Mouse (Mus musculus) stomach, embryonic 15.5 days (tissue): ENCODE data around the gene Slc38a10. TPM values are rescaled to one million over a fixed set of nuclear protein-coding genes. Genes with fewer than 3 reads are reported as not detected.

Experiments used
- ATAC-seq: fragments of 200-750 bp; cut with Nextera tagmentation; 2 replicates; pipeline ENCODE4 v1.8.0; 2017; ENCODE audit warnings: low read depth, moderate number of reproducible peaks, moderate TSS enrichment; ENCODE audit not compliant: insufficient read depth, low FRiP score
- H3K27ac ChIP-seq: fragments of 300-500 bp; sonication (generic); 2 replicates; pipeline ENCODE4 v1.5.1; 2015; ENCODE audit warnings: mild to moderate bottlenecking, inconsistent platforms
- H3K27me3 ChIP-seq: fragments of 300-500 bp; sonication (generic); replicated peaks from 2 replicates; pipeline ENCODE4 v1.6.1; 2015; ENCODE audit warnings: inconsistent platforms
- H3K36me3 ChIP-seq: fragments of 300-500 bp; sonication (generic); 2 replicates; pipeline ENCODE4 v1.6.1; 2015; ENCODE audit warnings: inconsistent platforms
- H3K4me1 ChIP-seq: fragments of 300-500 bp; sonication (generic); 2 replicates; pipeline ENCODE4 v1.6.1; 2015; ENCODE audit warnings: inconsistent platforms
- H3K4me2 ChIP-seq: fragments of 300-500 bp; sonication (generic); 2 replicates; pipeline ENCODE4 v1.6.1; 2015; ENCODE audit warnings: mild to moderate bottlenecking, inconsistent platforms
- H3K4me3 ChIP-seq: fragments of 300-500 bp; sonication (generic); replicated peaks from 2 replicates; pipeline ENCODE4 v1.5.1; 2015; ENCODE audit warnings: inconsistent platforms
- H3K9ac ChIP-seq: fragments of 300-500 bp; sonication (generic); 2 replicates; pipeline ENCODE4 v1.6.1; 2015; ENCODE audit warnings: inconsistent platforms
- H3K9me3 ChIP-seq: fragments of 300-500 bp; sonication (generic); 2 replicates; pipeline ENCODE4 v1.6.1; 2016; ENCODE audit warnings: inconsistent platforms
- WGBS: fragments of 180-500 bp; shearing (Covaris S2); methylation state at CpG from one replicate; pipeline ENCODE4 v1.1.7; 2015; 5-methylcytosine and 5-hydroxymethylcytosine counted together
- polyA plus RNA-seq: library from polyadenylated mRNA; unstranded; fragments of >200 nt; fragmentation: Nextera tagmentation; extraction: Ambion mirVana; gene quantifications from 2 replicates; pipeline ENCODE4 v1.2.1, GENCODE M21; 2015

Gene Slc38a10
- polyA plus RNA-seq, 1 experiment from 2014 or later = 87.2 TPM

DNA sequence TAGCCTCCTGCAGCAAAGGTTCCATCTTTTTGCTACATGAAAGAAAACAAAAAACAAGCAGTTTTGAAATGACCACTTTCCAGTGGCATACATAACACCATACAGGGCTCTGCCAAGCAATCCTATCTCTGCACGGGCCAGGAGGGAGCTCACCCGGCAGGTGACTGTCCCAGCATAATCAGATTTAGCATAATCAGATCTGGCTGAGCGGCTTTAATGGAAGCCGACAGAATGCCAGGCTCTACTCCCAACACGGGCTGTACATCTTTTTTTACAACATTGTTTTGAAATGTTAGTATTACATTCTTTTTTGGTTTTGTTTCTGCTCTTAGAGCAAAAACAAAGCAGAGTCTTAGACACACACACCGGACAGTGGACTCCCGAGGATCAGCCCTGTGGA lies 21.9 kb downstream of the Slc38a10 start:
- Histone ChIP-seq H3K9me3 (no peaks in the 10 kb centered on the region), H3K4me1 (no peaks in the 10 kb centered on the region), H3K4me2 (no peak overlapping the region), H3K9ac (no peak overlapping the region), H3K27me3 (no peaks in the 10 kb centered on the region), H3K36me3 (peaks cover 41% of the 10 kb centered on the region), H3K27ac (no peak overlapping the region), H3K4me3 (no peak overlapping the region)
- 87% methylated on average over 7 of the region's 7 CpGs for WGBS
- ATAC-seq = no peak

DNA sequence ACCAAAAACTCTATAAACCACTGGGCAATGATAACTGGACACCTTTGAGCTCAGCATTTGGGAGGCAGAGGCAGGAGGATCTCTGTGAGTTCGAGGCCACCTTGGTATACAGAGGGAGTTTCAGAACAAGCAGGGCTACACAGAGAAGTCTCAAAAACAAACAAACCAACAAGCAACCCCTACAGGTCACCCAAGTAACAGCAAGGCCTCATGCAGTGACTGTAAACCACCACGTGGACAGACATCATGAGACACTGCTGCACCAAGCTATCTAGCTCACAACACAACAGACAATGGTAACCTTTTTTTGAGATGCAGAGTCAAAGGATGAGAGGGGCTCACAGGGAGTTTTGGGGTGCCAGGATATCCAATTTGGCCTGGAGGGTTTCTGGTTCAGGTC lies 24.3 kb downstream of the Slc38a10 start:
- H3K36me3 ChIP-seq = peaks cover 41% of the 10 kb centered on the region
- H3K9ac ChIP-seq = no peak overlapping the region
- no peaks in the 10 kb centered on the region for H3K27me3 ChIP-seq
- no peak overlapping the region for H3K27ac ChIP-seq
- no peaks in the 10 kb centered on the region for H3K9me3 ChIP-seq
- ATAC-seq = no peak
- WGBS = 81% methylated on average over 2 of the region's 2 CpGs
- H3K4me1 ChIP-seq = no peaks in the 10 kb centered on the region
- H3K4me2 ChIP-seq = no peak overlapping the region
- H3K4me3 ChIP-seq = no peak overlapping the region

DNA sequence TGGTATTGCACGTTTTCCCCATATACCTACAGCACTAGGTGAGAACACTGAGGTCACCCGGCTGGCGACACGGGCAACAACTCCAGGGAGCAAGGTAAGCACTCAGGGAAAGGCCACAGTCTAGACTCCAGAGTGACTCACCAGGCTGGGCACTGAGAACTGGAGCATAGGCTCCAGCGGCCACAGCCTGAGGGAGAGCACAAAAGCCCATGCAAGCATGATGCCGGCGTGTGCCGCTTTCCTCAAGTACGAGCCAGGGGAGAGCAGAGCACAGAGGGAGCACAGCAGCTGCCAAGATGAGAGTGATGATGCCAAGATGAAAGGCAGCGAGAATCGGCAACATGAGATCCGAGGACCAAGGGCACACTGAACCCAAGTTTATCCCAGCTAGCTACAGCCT lies 29.0 kb downstream of the Slc38a10 start:
- Histone ChIP-seq H3K9me3 (no peaks in the 10 kb centered on the region), H3K27me3 (no peaks in the 10 kb centered on the region), H3K36me3 (peaks cover 19% of the 10 kb centered on the region; the same call in 1 of the 2 replicates), H3K9ac (no peak overlapping the region), H3K27ac (no peak overlapping the region), H3K4me2 (no peak overlapping the region), H3K4me3 (no peak overlapping the region), H3K4me1 (no peaks in the 10 kb centered on the region)
- 87% methylated on average over 12 of the region's 12 CpGs for WGBS
- no peak for ATAC-seq

DNA sequence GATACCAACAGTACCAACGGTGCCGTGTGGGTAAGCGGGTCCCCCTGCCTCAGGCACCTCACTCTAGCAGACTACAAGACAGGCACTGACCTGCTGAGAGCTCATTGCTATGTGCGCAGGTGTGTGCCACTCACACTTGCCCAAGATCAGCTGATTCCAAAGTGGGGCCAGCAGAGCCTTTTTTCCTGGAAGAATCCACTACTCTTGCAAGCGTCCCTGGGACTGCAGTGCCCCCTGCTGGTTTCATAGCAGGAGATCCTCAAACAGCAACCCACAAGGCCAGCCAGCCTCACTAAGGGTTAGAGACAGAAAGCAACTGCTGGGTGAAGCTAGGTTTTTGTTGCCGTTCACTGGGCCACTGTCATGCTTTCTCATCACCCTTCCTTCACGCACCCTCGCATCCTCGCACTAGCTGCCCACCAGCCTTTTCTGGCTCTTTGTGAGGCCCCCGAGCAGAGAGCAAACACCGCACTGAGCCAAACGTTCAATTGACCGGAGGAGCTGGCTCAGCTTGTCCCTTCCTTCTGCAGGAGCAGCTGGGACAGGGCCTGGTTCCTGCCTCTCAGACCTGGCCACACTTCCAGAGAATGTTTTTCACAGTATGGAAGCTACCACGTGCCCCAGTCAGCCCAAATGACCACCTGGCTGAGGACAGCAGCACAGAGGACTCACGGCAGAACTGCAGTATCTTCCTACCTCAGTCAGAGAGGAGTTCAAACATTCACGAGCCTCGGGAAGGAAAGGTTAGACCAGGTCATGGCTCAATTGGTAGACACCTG lies 30.3 kb downstream of the Slc38a10 start:
- ATAC-seq = no peak
- 75% methylated on average over 17 of the region's 17 CpGs for WGBS
- no peaks in the 10 kb centered on the region for H3K27me3 ChIP-seq
- H3K27ac ChIP-seq = no peak overlapping the region
- no peaks in the 10 kb centered on the region for H3K9me3 ChIP-seq
- no peak overlapping the region for H3K9ac ChIP-seq
- no peak overlapping the region for H3K4me2 ChIP-seq
- peaks cover 21% of the 10 kb centered on the region for H3K36me3 ChIP-seq
- H3K4me3 ChIP-seq = no peak overlapping the region
- no peaks in the 10 kb centered on the region for H3K4me1 ChIP-seq

DNA sequence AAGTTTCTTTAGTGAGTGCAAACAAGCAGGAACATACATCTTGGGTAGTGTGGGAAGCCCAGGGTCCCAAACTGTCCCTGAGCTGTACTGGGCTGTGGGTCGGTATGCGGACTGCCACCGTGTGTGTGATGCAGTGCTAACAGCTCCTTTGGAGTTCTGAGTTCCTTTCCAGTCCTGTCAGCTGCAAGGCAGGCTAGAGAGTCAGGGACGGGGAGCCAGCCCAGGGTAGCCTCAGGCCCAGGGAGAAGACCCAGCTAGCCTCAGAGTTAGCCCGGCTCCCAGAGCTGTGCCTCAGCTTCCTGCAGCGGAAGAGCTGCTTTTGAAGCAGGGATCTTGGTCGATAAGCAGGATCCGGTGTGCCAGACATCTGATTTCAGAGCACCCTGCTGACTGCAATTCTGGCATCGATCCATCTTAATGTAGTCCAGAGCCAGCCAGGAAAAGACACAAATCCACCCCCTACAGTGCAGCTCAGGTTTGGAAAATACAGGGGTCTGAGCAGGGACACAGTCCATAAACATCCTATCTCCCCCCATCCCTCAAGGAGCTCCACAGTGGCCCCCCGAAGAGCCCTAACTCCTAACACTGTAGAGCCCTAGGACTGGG lies 31.1 kb downstream of the Slc38a10 start:
- no peak overlapping the region for H3K9ac ChIP-seq
- H3K27me3 ChIP-seq = no peaks in the 10 kb centered on the region
- H3K4me3 ChIP-seq = no peak overlapping the region
- WGBS = 82% methylated on average over 10 of the region's 10 CpGs
- H3K27ac ChIP-seq = no peak overlapping the region
- peaks cover 23% of the 10 kb centered on the region for H3K36me3 ChIP-seq
- H3K4me2 ChIP-seq = no peak overlapping the region
- no peaks in the 10 kb centered on the region for H3K9me3 ChIP-seq
- H3K4me1 ChIP-seq = no peaks in the 10 kb centered on the region
- ATAC-seq = no peak

DNA sequence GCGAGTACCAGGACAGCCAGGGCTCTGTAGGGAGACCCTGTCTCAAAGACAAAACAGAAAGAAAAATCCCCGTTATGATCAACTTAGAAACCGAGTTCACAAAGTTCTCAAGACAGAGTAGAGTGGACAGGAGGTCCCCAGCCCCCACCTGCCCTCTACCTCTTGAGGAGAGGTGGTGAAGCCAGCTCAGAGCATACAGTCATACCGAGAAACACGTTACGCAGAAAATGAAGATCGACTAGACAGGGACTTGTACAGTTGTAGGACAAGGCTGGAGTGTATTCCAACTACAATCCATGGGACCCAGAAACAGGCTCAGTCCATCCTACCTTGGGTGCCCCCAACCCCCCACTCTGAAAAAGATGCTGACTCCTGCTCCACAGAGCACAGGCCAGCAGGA lies 32.0 kb downstream of the Slc38a10 start:
- Histone ChIP-seq H3K36me3 (peaks cover 25% of the 10 kb centered on the region), H3K4me3 (no peak overlapping the region), H3K9me3 (no peaks in the 10 kb centered on the region), H3K9ac (no peak overlapping the region), H3K4me1 (no peaks in the 10 kb centered on the region), H3K27ac (no peak overlapping the region), H3K27me3 (no peaks in the 10 kb centered on the region), H3K4me2 (no peak overlapping the region)
- WGBS = 95% methylated on average over 7 of the region's 7 CpGs
- no peak for ATAC-seq

DNA sequence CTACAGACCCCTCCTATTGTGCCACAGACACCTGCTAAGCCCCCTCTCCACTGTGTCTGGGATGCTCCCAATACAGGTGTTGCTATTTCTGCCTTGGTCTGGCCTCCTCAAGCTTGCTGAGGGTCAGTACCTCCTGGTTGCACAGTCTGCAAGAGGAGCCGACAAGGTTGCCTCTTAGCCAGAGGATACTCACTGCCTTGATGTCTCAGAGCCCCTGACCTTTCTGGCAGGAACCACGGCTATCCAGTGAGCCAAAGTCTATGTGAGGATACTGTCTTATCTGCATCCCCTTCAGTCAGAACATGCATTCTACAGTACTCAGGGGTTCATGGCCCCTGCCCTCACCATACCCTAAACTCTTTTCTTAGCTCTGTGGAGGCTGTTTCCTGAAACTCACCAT lies 33.5 kb downstream of the Slc38a10 start:
- H3K27me3 ChIP-seq = no peaks in the 10 kb centered on the region
- no peak overlapping the region for H3K4me2 ChIP-seq
- H3K9ac ChIP-seq = no peak overlapping the region
- WGBS = 84% methylated on average over 2 of the region's 2 CpGs
- ATAC-seq = no peak
- no peaks in the 10 kb centered on the region for H3K4me1 ChIP-seq
- H3K36me3 ChIP-seq = peaks cover 28% of the 10 kb centered on the region
- H3K27ac ChIP-seq = no peak overlapping the region
- no peaks in the 10 kb centered on the region for H3K9me3 ChIP-seq
- no peak overlapping the region for H3K4me3 ChIP-seq

DNA sequence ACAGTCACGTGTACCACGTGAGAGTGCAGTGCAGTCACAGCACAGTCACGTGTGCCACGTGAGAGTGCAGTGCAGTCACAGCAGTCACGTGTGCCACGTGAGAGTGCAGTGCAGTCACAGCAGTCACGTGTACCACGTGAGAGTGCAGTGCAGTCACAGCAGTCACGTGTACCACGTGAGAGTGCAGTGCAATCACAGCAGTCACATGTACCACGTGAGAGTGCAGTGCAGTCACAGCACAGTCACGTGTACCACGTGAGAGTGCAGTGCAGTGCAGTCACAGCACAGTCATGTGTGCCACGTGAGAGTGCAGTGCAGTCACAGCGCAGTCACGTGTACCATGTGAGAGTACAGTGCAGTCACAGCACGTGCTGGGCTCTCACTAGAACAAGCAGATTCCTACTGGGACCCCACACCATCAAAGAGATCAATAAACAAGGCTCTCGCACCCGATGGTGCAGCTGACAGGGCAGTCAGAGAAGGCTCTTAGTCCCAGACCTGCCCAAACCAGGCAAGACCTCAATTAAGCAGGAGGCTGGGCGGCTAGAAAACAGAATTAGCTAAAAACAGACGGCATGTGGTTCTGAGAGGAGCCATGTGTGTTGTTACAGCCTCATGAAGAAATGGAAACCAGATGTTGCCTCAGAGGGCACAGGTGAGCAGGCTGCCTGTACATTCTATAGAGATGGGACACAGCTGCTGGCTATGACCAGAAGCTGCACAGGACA lies 36.5 kb downstream of the Slc38a10 start:
- Histone ChIP-seq H3K4me2 (no peak overlapping the region), H3K9ac (no peak overlapping the region), H3K27me3 (no peaks in the 10 kb centered on the region), H3K27ac (0 out of 2 replicates have a peak overlapping the region, but pooled peaks have one; percentile 26), H3K36me3 (peaks cover 35% of the 10 kb centered on the region), H3K4me1 (no peaks in the 10 kb centered on the region), H3K4me3 (no peak overlapping the region), H3K9me3 (no peaks in the 10 kb centered on the region)
- 86% methylated on average over 21 of the region's 21 CpGs for WGBS
- ATAC-seq = no peak

DNA sequence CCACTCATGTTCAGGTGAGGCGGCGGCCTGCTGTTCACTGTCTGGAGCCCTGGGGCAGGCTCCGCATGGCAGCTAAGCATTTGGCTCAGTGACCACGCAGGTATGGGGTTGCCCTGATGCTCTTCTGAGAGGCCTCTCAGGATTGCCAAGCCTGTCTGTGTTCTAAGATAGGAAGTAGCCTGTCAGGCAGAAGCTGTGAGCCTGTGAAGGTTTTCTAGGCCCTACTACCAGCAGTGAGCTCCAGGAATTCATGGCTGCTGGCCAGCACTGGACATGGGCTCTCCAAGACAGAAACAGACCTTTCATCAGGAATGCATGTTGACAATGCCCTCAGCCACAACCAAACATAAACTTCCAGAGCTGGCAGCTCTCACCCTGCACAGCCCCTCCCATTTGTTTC lies 39.0 kb downstream of the Slc38a10 start:
- Histone ChIP-seq H3K27me3 (no peaks in the 10 kb centered on the region), H3K9me3 (no peaks in the 10 kb centered on the region), H3K27ac (no peak overlapping the region), H3K4me2 (no peak overlapping the region), H3K36me3 (peaks cover 30% of the 10 kb centered on the region), H3K9ac (no peak overlapping the region), H3K4me3 (no peak overlapping the region), H3K4me1 (0 out of 2 replicates have a peak, but pooled peaks cover 1% of the 10 kb centered on the region)
- ATAC-seq = no peak
- 86% methylated on average over 4 of the region's 4 CpGs for WGBS

DNA sequence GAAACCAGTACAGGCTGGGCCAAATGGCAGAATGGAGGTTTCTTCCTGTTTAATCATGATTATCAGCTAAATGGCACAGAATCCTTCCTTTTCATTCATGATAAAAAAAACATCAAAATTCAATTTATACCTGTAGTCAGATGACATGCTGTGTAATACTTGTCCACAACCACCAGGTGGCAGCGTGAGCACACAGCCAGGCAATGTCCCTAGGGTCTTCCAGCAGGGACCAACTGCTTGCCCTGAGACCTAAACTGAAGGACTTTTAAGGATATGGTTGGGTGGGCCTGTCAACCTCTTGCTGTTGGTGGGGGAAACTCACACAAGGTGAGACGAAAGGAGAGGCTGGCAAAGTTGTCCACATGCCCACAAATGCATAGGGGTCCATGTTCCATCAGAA lies 40.1 kb downstream of the Slc38a10 start:
- Histone ChIP-seq H3K4me1 (0 out of 2 replicates have a peak, but pooled peaks cover 2% of the 10 kb centered on the region), H3K4me2 (no peak overlapping the region), H3K4me3 (no peak overlapping the region), H3K27ac (no peak overlapping the region), H3K9me3 (no peaks in the 10 kb centered on the region), H3K9ac (no peak overlapping the region), H3K36me3 (peaks cover 29% of the 10 kb centered on the region; the same call in 1 of the 2 replicates), H3K27me3 (no peaks in the 10 kb centered on the region)
- no peak for ATAC-seq
- 11% methylated on average over 2 of the region's 2 CpGs for WGBS

DNA sequence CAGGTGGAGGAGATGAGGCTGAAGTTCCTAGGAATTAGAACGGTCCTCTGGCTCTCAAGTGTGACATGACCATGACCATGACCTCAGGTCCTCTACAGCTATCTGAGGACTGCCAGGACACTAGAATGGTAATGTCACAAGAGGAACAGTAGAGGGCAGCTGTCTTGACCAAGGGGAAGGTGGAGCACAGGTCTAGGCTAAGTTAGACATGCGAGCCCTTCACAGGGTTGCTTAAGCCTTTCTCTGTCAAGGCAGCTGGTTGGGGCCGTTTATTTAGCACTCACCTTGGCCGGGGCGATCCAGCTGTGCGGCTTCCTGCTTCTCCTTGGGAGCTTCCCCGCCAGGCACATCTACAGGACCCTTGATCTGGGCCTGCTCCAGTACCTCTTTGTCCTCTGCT lies 40.6 kb downstream of the Slc38a10 start:
- WGBS = 67% methylated on average over 7 of the region's 7 CpGs

More for the DNA sequence above, 40.6 kb downstream of the Slc38a10 start:
- H3K9ac ChIP-seq = no peak overlapping the region
- H3K4me3 ChIP-seq = no peak overlapping the region
- no peaks in the 10 kb centered on the region for H3K27me3 ChIP-seq
- H3K36me3 ChIP-seq = peaks cover 29% of the 10 kb centered on the region; the same call in 1 of the 2 replicates
- H3K4me1 ChIP-seq = 0 out of 2 replicates have a peak, but pooled peaks cover 2% of the 10 kb centered on the region
- no peak overlapping the region for H3K4me2 ChIP-seq
- no peak overlapping the region for H3K27ac ChIP-seq
- no peaks in the 10 kb centered on the region for H3K9me3 ChIP-seq
- ATAC-seq = no peak
